8 mouse cellular contexts compared by ENCODE assay signal in genomic region chr8:57410473-57410863, GRCm38 (mm10). TPM values are rescaled to one million over a fixed set of nuclear protein-coding genes. Genes with fewer than 3 reads are reported as not detected.
DNase-seq lines count a peak whose midpoint lies in the region; ATAC-seq and TF ChIP-seq lines count a peak whose summit lies in the region.

No protein-coding gene starts in this region.

- H3K4me2 ChIP-seq in lung, postnatal 0 days (replicated peaks; ENCODE audit: low read depth, low read length): peak overlapping the region; percentile 11; the same call in 1 of the 2 replicates
- H3K4me2 ChIP-seq in forebrain, embryonic 16.5 days (ENCODE audit: low read length): peak overlapping the region; percentile 50
- H3K4me2 ChIP-seq in stomach, embryonic 16.5 days (ENCODE audit: low read depth, low read length): peak overlapping the region; percentile 45

- no peak for DNase-seq in lung, postnatal 0 days (ENCODE audit: low spot score)
- DNase-seq in lung, adult 18-20 months: no peak
- peak; percentile 38 for DNase-seq in kidney, postnatal 14 days
- no peak for DNase-seq in thymus, postnatal 10 days (ENCODE audit: low spot score in 2 of 2)
- no peak for DNase-seq in ovary, postnatal 14 days (ENCODE audit: low spot score)
- DNase-seq in spleen, postnatal 10 days (ENCODE audit: low spot score in 2 of 2): no peak

- no peaks in the 10 kb centered on the region for H3K4me1 ChIP-seq in lung, postnatal 0 days (ENCODE audit: insufficient read depth, low read depth, low read length)
- peaks cover 14% of the 10 kb centered on the region for H3K4me1 ChIP-seq in forebrain, embryonic 16.5 days (replicated peaks; ENCODE audit: control insufficient read depth, insufficient read depth, low read length)
- H3K4me1 ChIP-seq in stomach, embryonic 16.5 days (ENCODE audit: control insufficient read depth, insufficient read depth, low read length): no peaks in the 10 kb centered on the region

- WGBS in lung, postnatal 0 days: 15% methylated on average over 16 of the region's 16 CpGs
- 0% methylated on average over 16 of the region's 16 CpGs for WGBS in forebrain, embryonic 16.5 days
- WGBS in stomach, embryonic 16.5 days: 18% methylated on average over 16 of the region's 16 CpGs

- H3K27me3 ChIP-seq in lung, postnatal 0 days (replicated peaks; ENCODE audit: insufficient read depth, low read length): no peaks in the 10 kb centered on the region
- 0 out of 2 replicates have a peak, but pooled peaks cover 2% of the 10 kb centered on the region for H3K27me3 ChIP-seq in forebrain, embryonic 16.5 days (replicated peaks; ENCODE audit: control insufficient read depth, insufficient read depth, low read length)
- H3K27me3 ChIP-seq in stomach, embryonic 16.5 days (ENCODE audit: control insufficient read depth, insufficient read depth, low read length): peaks cover 7% of the 10 kb centered on the region; the same call in 1 of the 2 replicates

- no peak for TF ChIP-seq CTCF in lung, postnatal 0 days (IDR thresholded peaks at IDR 0.05)

- no peak for ATAC-seq in lung, postnatal 0 days
- ATAC-seq in forebrain, embryonic 16.5 days: peak; percentile 88
- peak; percentile 33; the same call in 1 of the 2 replicates for ATAC-seq in stomach, embryonic 16.5 days (ENCODE audit: insufficient read depth, low FRiP score)

- TF ChIP-seq EP300 in lung, postnatal 0 days (IDR thresholded peaks at IDR 0.05): no peak

- H3K9ac ChIP-seq in lung, postnatal 0 days (replicated peaks; ENCODE audit: low read depth): no peak overlapping the region
- H3K9ac ChIP-seq in forebrain, embryonic 16.5 days (replicated peaks; ENCODE audit: low read depth, low read length): 0 out of 2 replicates have a peak overlapping the region, but pooled peaks have one; percentile 2
- H3K9ac ChIP-seq in stomach, embryonic 16.5 days (ENCODE audit: low read length): no peak overlapping the region

- H3K27ac ChIP-seq in lung, postnatal 0 days (ENCODE audit: low read length): no peak overlapping the region
- no peak overlapping the region; the same call in 1 of the 2 replicates for H3K27ac ChIP-seq in forebrain, embryonic 16.5 days (ENCODE audit: low read length)
- peak overlapping the region; percentile 70 for H3K27ac ChIP-seq in stomach, embryonic 16.5 days (ENCODE audit: low read length)

- no peaks in the 10 kb centered on the region for H3K36me3 ChIP-seq in lung, postnatal 0 days (ENCODE audit: insufficient read depth, low read length)
- no peaks in the 10 kb centered on the region for H3K36me3 ChIP-seq in forebrain, embryonic 16.5 days (ENCODE audit: control insufficient read depth, insufficient read depth)
- H3K36me3 ChIP-seq in stomach, embryonic 16.5 days (ENCODE audit: control insufficient read depth, insufficient read depth, low read length): no peaks in the 10 kb centered on the region

- H3K4me3 ChIP-seq in lung, postnatal 0 days (ENCODE audit: low read depth, low read length): no peak overlapping the region; the same call in 1 of the 2 replicates
- peak overlapping the region; percentile 11 for H3K4me3 ChIP-seq in forebrain, embryonic 16.5 days (replicated peaks; ENCODE audit: low read length)
- peak overlapping the region; percentile 16 for H3K4me3 ChIP-seq in stomach, embryonic 16.5 days (replicated peaks; ENCODE audit: low read length)

- H3K9me3 ChIP-seq in lung, postnatal 0 days (ENCODE audit: low read length): no peaks in the 10 kb centered on the region
- H3K9me3 ChIP-seq in forebrain, embryonic 16.5 days (ENCODE audit: control insufficient read depth, low read length): no peaks in the 10 kb centered on the region
- H3K9me3 ChIP-seq in stomach, embryonic 16.5 days (replicated peaks; ENCODE audit: control insufficient read depth, low read length): no peaks in the 10 kb centered on the region

RNA-seq across cellular contexts. Expression of gene Scrg1, which starts 45.3 kb away (rescaled TPM):
- polyA plus RNA-seq in lung, postnatal 0 days (2015; fragmentation: Nextera tagmentation; extraction: Ambion mirVana): 0.47 and 0.55 TPM in 2 replicates
- 14.7 and 20.2 TPM in 2 replicates for polyA plus RNA-seq in forebrain, embryonic 16.5 days (2015; fragmentation: Nextera tagmentation; extraction: Ambion mirVana)
- polyA plus RNA-seq in stomach, embryonic 16.5 days (2015; fragmentation: Nextera tagmentation; extraction: Ambion mirVana): 0.74 and 0.81 TPM in 2 replicates
